Mouse (Mus musculus): ENCODE results near the gene Acyp2.

DNA sequence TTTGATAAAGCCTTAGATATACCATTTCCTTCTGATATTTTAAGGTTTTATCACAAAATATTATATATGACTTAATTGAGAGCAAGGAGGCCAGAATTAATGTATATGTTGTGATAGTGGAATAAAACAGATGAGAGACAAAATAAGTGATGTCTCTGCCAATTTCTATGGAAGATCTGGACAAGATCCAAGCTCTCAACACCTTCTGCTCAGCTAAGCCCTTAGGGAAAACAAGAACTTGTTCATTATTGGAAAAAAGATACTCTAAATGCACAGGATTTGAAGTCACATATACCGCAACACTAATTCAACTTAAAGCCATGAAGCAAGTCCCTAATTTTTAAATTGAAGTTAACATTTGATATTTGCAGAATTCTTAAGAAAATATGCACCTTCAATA is 96.0 kb downstream of the Acyp2 start:
- TF ChIP-seq EP300 (IDR thresholded peaks at IDR 0.05; ENCODE audit: insufficient read depth, low read depth, low read length), result no peak
- no peak for TF ChIP-seq CTCF (IDR thresholded peaks at IDR 0.05; ENCODE audit: low read depth, low read length)
- TF ChIP-seq POLR2A (IDR thresholded peaks at IDR 0.05; ENCODE audit: insufficient read depth, low read length), result no peak
